Mouse (Mus musculus) adrenal gland, adult 2 months (tissue): Measurements from ENCODE around the gene Aim2. TPM values are rescaled to one million over a fixed set of nuclear protein-coding genes. Genes with fewer than 3 reads are reported as not detected.

Source experiments
- DNase-seq: peaks from one replicate; pipeline ENCODE4 v3.0.0; 2021
- polyA plus RNA-seq: library from polyadenylated mRNA; depleted of rRNA; stranded (reverse); fragments of >200 nt; gene quantifications from 2 replicates; pipeline ENCODE4 v1.2.3, GENCODE M21; 2012
- total RNA-seq, 2 experiments: library from RNA; stranded (reverse); gene quantifications; 2 replicates each; pipeline ENCODE4 v1.2.3; 2021

Aim2 gene
- total and polyA plus RNA-seq, 3 experiments: 0.20 to 0.78 (median 0.55) TPM

GRCm38 (mm10) chr1:173389901-173390401 is 39.3 kb downstream of the Aim2 start:
- peak; percentile 12 for DNase-seq

- DNase-seq: no peak
Measured at GRCm38 (mm10) chr1:173391754-173392153, 41.1 kb downstream of the Aim2 start.

- peak; percentile 16 for DNase-seq
Measured at GRCm38 (mm10) chr1:173398323-173398970, 47.8 kb downstream of the Aim2 start.

DNA sequence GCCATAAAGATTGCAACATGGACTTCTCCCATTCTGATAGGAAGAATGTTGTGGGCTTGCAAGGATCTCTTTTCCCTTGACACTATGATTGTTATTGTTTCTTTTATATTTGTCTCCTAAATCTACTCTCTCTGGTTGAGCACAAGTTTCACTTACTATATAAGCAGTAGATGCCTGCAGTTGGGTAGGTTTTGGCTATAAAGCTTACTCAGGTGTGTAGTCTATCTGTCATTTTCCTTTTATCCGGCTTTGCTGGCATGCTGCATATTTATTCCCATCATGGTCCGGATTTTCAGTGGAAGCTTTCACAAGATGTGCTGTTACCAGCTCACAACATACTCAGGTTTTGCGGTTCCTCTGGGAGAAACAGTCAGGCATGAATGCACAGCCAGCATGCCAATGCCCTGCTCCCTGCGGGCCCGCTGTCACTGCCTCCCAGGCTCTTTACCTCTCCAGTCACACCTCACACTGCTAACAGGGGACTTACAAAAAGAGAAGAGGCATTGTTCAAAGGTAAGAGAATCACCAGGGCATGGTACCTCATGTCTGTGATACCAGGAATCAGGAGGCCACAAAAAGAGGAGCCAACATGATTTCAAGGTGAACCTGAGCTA is 54.1 kb downstream of the Aim2 start:
- no peak for DNase-seq

DNA sequence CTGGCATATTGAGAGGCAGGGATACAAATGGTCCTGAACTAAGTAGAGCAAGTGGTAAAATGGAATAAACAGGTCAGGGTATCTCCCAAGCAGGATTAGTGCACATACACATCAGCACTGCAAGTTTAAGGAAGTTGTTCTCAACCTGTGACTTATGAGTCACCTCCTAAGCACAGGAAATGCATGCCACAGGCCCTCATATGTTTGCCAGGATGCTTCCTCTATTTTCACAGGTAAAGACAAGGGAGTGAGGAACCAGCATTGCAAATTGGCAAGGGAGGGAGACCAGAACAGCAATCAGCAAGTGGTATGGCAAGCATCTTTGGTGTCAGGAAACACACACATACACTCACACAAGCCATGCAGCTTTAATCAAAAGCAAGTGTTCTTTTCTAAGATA is 58.4 kb downstream of the Aim2 start:
- no peak for DNase-seq

GRCm38 (mm10) chr1:173411863-173412262 is 61.2 kb downstream of the Aim2 start:
- no peak for DNase-seq

- DNase-seq: no peak
Measured at GRCm38 (mm10) chr1:173414631-173415030, 64.0 kb downstream of the Aim2 start.

DNA sequence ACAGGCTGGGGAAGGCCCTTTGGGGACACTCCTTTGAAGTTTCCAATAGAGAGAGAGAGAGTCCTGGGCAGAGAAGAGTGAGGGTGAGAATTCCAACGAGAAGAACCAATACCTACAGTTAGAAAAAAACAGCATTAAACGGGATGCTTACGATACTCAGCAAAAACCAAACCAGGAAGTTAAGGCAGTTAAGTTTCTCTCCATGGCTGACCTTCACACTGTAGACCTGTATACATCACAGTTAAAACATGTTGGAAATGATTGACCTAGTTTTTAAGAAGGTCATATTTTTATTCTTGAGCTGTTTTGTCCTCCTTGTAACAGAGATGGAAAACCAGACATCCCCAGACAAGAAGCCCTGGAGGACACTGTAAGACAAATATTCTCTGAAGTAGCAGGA is 67.8 kb downstream of the Aim2 start:
- DNase-seq: no peak

- DNase-seq: peak; percentile 2
Measured at GRCm38 (mm10) chr1:173418936-173419621, 68.4 kb downstream of the Aim2 start.

GRCm38 (mm10) chr1:173420374-173420773 is 69.7 kb downstream of the Aim2 start:
- peak; percentile 10 for DNase-seq

GRCm38 (mm10) chr1:173426345-173426744 is 75.7 kb downstream of the Aim2 start:
- no peak for DNase-seq

GRCm38 (mm10) chr1:173427385-173427784 is 76.7 kb downstream of the Aim2 start:
- peak; percentile 4 for DNase-seq

- DNase-seq: no peak
Measured at GRCm38 (mm10) chr1:173429995-173430699, 79.5 kb downstream of the Aim2 start.

GRCm38 (mm10) chr1:173432411-173432810 is 81.7 kb downstream of the Aim2 start:
- no peak for DNase-seq

- no peak for DNase-seq
Measured at GRCm38 (mm10) chr1:173437161-173437953, 86.7 kb downstream of the Aim2 start.

- DNase-seq: no peak
Measured at GRCm38 (mm10) chr1:173440681-173441080, 90.0 kb downstream of the Aim2 start.

- DNase-seq: no peak
Measured at GRCm38 (mm10) chr1:173441210-173441609, 90.5 kb downstream of the Aim2 start.

GRCm38 (mm10) chr1:173443061-173443460 is 92.4 kb downstream of the Aim2 start:
- DNase-seq: no peak

GRCm38 (mm10) chr1:173447067-173447466 is 96.4 kb downstream of the Aim2 start:
- DNase-seq: no peak

DNA sequence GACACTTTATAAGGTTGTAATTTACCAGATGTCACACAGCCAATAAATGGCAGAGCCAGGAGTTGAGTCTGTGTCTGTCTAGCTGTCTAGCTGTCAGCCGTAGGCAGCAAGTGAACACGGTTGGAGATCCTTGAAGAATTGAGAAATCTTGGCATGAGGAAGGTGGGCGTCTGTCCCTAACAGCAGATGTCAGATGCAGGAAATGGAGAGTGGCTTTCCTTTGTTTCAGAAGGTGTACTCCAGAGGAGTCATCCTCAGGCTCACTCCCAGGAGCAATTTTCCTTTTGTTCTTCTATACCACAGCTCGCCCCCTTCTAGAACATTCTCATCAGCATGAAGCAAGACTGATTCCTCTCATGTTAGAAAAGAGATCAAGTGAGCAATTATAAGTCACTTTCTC is 99.9 kb downstream of the Aim2 start:
- DNase-seq: no peak

DNA sequence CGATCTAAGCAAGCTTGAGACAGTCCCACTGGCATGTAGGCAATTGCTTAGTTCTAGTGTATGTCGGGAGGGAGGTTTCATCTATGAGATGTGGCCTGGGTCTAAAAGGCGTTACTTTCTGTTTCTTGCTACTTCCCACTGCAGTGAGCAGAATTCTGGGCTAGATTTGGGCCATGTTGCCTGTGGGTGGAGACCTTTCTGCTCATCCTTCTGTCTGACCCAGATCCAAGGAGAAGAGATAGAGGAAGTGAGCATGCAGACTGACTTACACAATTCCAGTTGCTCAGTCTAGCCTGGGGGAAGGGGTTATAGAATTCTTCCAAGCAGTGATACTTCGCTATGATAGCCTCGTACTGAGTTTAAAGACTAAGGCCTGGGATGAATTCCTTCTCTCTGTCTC is 101.0 kb downstream of the Aim2 start:
- DNase-seq: peak; percentile 2
